Mouse (Mus musculus): ENCODE measurements around the gene Prf1.

DNA sequence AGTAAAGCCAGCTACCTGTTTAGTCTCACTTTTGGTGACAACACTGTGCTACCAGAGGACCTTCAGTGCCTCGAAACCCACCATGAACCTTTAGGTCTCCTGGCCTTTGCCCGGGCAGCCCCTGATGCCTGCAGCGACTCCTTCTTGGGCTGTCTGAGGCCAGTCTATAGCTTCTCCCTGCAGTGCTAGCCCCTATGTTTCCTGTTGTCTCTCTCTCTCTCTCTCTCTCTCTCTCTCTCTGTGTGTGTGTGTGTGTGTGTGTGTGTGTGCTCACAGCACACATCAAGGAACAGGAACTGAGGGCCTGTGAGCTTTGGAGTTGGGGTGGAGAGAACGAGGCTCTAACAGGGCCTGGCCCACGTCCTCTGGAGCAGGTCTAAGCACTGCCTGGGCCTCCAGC, 39.0 kb downstream of the Prf1 start:
- TF ChIP-seq CTCF (IDR thresholded peaks at IDR 0.05) (no peak), POLR2A (IDR thresholded peaks at IDR 0.05; ENCODE audit: insufficient read depth, low read depth, low read length) (no peak), EP300 (IDR thresholded peaks at IDR 0.05; ENCODE audit: insufficient read depth, low read depth, low read length) (no peak)

Data from heart, adult 2 months (tissue).